Mouse (Mus musculus) embryonic stem cell, embryonic (primary cell): Measurements from ENCODE around the gene Crip2.

Experiments used
- CTCF ChIA-PET, 4 experiments: fragments of 300-600 bp in 2 of 4; fragments of 350-600 bp in 2 of 4; sonication (Branson Sonifier 250); formaldehyde crosslinking; loops; one replicate each; lab custom pipeline; 2022; ENCODE audit warnings: inconsistent platforms in 2 of 4; lab: Charles Lee
- POLR2A ChIA-PET, 4 experiments: fragments of 300-600 bp in 2 of 4; fragments of 350-600 bp in 2 of 4; sonication (Branson Sonifier 250); formaldehyde crosslinking; loops; one replicate each; lab custom pipeline; 2022; ENCODE audit warnings: antibody characterized with exemption in 4 of 4, inconsistent platforms in 1 of 4; lab: Charles Lee

Crip2 gene

DNA sequence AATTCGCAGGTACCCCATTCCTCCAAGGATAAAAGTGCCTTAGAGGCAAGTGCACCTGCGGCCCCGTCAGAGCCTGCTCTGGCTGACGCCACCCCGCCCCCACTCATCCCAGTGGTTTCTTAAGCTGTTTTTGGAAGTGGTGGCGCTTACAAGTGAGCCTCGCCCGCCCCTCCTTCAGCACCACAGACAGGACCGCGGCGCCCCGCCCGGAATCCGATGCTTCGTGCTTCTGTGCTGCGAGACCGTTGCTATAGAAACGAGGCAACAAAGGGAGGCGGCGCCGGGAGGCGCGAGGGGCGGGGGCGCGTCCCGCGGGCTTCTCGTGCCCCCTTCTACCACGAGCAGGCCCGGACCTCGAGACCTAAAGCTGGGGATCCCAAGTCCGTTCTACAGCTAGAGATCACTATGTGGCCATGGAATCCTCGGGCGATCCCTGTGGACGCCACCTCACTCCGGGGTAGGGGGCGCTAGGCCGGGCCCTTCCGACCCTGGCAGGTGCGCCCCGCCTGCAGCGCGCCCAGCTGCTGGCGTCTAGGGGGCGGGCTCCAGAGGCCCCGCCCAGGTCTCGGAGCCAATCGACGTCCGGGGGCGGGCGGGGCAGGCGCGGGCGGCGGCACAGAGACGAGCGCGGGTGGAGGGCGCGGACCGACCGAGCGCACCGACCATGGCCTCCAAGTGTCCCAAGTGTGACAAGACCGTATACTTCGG, at the start of gene Crip2:
Gene Crip2 (plus strand): TSS at position 329 of the 708 bp plus-strand sequence.
- ChIA-PET CTCF (interaction anchor here (0.6 to 7.8 kb wide), 20 partner anchors 9 to 467 kb away, joined by 3 to 85 read pairs (median 4); partner anchors contain the start of genes Tex22 (in 2 of the 4), Brf1 (in 1 of the 4), Nudt14 (in 1 of the 4) and Tedc1 (in 1 of the 4)), POLR2A (interaction anchor here (0.6 to 4.6 kb wide), 42 partner anchors 8 to 344 kb away, joined by 3 to 32 read pairs (median 4); partner anchors contain the start of genes Tedc1 (in 3 of the 4), Tex22 (in 2 of the 4) and Brf1 (in 1 of the 4))

DNA sequence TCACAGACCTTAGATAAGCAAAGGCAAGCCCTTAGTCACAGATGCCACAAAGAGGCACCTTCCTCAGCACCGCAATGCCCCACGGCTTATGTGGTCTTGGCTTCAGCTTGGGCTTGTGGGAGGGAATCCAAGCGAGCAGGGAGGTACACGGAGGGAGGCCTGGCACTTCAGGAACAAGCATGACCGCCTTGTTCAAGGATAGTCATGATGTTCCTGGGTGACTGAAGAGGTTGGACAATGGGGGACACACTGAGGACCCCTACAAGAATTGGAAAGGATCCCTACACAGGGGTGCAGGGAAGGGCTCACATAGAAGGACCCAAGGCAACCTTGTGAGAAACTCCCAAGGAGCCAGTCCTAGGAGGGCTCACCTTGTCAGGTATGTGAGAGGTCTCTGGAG, 43.0 kb upstream of the Crip2 start:
- CTCF ChIA-PET = interaction anchor here in 2 of 4 experiments (0.5 to 3.1 kb wide), 4 partner anchors 22 to 1063 kb away, joined by 3 to 14 read pairs (median 4); partner anchors contain the start of genes Crip2 (in 1 of the 2) and Tex22 (in 1 of the 2)
- POLR2A ChIA-PET = interaction anchor here in 3 of 4 experiments (0.7 to 5.0 kb wide), 14 partner anchors 9 to 383 kb away, joined by 3 to 21 read pairs (median 4); partner anchors contain the start of genes Tex22 (in 2 of the 3), Brf1 (in 1 of the 3) and Tedc1 (in 1 of the 3)

DNA sequence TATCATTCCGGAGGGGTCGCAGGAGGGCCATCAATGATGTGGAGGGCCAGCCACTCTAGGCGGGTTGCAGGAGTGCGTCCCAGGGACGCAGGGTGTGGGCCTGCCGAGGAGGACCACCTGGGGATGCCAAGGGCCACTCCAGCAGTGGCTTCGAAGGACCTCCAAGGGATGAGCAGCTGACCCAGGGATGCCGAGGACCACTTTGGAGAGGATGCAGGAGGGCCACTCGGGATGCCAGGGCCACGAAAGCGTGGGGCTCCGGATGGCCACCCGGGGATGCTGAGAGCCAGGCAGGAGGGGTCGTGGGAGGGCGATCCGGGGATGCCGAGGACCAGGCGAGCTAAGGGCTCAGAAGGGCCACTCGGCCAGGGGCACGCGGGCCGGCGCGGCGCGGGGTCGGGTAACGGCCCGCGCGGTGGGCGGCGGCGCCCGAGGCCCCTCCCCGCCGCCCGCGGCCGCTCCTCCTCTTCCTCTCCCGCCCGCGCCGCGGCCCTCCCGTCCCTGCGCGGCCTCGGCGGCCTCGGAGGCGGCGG, 42.2 kb upstream of the Crip2 start, which contains the start of gene Mta1:
Gene Mta1 (plus strand): TSS at position 530 of the 533 bp plus-strand sequence.
- POLR2A ChIA-PET = interaction anchor here in 3 of 4 experiments (0.6 to 5.0 kb wide), 7 partner anchors 13 to 121 kb away, joined by 3 to 21 read pairs (median 3); partner anchors contain the start of gene Tex22 (in 3 of the 3)
- CTCF ChIA-PET = interaction anchor here in 1 of 4 experiments (1.0 to 3.1 kb wide), 2 partner anchors 23 to 254 kb away, joined by 3 to 14 read pairs; partner anchors contain the start of gene Tex22

DNA sequence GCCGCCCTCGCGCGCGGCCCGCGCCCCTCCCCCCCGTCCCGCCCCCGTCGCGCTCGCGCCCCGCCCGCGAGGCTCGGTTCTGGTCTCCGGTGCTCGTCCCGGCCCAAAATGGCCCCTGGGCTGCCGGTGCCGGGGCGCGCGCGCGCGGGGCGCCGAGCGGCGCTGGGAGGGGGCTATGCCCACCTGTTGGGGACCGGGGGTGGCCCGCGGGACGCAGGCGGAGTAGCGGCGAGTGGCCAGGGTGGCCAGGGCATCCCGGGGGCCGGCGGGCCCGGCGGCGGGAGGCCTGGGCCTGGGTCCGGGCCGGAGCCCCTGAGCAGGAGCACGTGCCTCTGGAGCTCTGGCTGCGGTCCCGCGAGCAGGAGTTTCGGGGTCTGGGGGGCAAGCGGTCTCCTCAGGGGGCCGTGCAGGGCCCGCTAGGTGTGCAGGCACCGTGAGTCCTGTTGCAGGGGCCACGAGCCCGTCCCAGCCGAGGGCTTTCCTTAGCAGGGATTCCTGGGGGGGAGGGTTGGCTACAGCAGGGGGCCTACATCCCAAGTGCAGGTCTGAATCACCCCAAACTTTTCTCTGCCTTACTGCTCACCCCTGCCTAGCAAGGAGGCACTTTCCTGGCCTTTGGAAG, 41.4 kb upstream of the Crip2 start:
- ChIA-PET POLR2A (interaction anchor here (0.6 to 1.6 kb wide), 5 partner anchors 24 to 98 kb away, joined by 3 to 6 read pairs (median 3); partner anchors contain the start of genes Brf1 (in 2 of the 4) and Tex22 (in 1 of the 4)), CTCF (interaction anchor here in 1 of 4 experiments (0.5 to 3.1 kb wide), 3 partner anchors 11 to 254 kb away, joined by 3 to 14 read pairs (median 3); partner anchors contain the start of gene Tex22)

DNA sequence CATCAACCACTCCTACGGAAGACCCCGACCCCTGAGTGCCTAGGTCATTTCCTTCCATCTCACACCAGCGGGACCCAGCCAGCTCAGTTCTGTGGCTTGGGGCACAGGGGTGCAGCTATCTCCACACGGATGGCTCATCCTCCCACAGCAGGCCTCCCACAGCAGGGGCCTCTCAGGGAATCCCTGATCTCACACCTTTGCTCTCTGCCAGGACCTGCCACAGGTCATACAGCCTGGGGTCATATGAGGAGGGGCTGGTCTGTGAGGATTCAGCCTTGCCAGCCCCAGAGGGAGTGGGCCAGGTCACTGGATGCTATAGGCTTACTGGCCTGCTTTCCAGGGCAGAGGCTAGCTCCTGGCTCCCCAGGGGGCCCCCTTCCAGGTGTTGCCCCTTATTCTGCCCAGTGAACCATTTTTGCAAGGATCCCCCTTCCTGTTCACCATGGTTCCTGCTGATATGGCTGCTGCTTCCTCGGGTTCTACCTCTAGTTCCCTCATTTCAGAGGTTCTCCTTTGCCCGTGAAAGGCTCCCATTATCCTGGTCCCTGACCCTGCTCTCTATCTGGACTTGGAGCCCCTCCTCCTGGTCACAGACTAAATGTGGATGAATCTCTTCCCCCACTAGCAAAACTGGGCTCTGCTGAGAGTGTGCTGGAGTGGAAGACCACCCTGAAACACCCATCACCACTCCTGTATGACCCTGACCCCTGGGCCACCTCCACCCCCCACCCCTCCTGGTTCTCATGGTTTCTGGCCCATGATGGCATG, 40.4 kb upstream of the Crip2 start:
- POLR2A ChIA-PET = interaction anchor here in 3 of 4 experiments (0.6 to 1.6 kb wide), 7 partner anchors 14 to 99 kb away, joined by 3 to 8 read pairs (median 3); partner anchors contain the start of genes Brf1 (in 2 of the 3) and Tex22 (in 1 of the 3)
- CTCF ChIA-PET = interaction anchor here in 2 of 4 experiments (0.5 to 3.1 kb wide), 3 partner anchors 10 to 732 kb away, joined by 3 to 14 read pairs (median 4); partner anchors contain the start of gene Tex22 (in 1 of the 2)

DNA sequence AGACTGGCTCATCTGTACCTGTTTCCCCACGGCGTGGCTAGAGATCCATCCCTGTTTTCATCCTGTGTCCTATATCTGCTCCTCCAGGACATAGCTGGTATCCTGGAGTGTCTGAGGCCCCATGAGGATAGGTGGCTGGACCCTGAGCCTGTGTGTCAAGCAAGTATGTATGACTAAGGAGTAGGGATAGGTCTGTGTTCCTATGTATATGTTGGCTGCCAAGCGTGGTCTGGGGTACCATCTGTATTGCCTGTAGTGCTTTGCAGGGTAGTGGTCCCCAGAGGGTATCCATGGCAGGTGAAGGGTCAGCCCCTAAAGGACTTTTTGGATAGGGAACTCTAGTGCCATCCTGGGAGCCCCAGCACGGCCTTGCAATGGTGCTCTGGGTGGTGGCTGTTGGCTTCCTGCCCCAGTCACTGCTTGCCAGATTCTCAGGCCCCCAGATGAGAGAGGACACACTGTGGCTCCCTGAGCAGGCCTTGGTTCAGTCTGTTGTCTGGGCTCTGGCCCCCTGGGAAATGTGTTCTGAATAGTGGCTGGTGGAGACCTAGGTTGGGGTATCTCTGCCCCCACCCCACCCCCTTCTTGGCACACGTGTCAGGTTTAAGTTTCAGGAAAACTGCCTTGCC, 39.5 kb upstream of the Crip2 start:
- POLR2A ChIA-PET = interaction anchor here (0.5 to 1.6 kb wide), 14 partner anchors 8 to 471 kb away, joined by 3 to 13 read pairs (median 3); partner anchors contain the start of genes Tex22 (in 2 of the 4) and Brf1 (in 1 of the 4)
- CTCF ChIA-PET = interaction anchor here (0.6 to 1.0 kb wide), 11 partner anchors 11 to 733 kb away, joined by 3 to 7 read pairs (median 3); no protein-coding TSS in a partner anchor

DNA sequence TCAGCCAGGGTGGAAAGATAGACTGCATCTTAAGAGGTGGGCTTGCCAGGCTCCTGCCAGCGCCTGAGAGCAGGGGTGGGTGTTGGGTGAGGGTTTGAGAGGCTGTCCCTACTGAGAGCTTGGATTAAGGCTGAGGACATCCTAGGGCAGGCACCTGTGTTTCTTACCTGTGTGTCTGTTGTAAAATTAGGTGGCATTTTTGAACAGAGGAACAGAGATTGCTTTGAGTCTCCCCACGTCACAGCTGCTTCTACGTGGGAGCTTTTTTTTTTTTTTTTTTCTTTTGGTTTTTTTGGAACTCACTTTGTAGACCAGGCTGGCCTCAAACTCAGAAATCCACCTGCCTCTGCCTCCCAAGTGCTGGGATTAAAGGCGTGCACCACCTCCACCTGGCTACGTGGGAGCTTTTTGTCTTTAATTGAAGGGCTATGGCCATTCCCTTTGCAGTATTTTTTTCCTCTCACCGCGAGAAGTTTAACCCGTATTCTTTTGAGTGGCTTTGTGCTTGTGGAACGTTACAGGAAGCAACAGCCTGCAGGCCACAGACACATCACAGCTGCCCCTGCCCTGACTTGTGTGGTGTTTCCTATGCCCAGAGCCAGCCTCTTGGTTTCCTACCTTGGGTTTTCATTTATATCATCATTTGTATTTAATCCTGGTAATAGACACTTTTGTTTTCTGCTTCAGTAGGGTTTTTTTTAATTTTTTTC, 38.6 kb upstream of the Crip2 start:
- ChIA-PET POLR2A (interaction anchor here (0.5 to 1.4 kb wide), 12 partner anchors 9 to 471 kb away, joined by 3 to 13 read pairs (median 3); partner anchors contain the start of gene Tex22 (in 1 of the 4)), CTCF (interaction anchor here (0.6 to 1.0 kb wide), 13 partner anchors 10 to 377 kb away, joined by 3 to 7 read pairs (median 4); partner anchors contain the start of gene Tex22 (in 1 of the 4))

DNA sequence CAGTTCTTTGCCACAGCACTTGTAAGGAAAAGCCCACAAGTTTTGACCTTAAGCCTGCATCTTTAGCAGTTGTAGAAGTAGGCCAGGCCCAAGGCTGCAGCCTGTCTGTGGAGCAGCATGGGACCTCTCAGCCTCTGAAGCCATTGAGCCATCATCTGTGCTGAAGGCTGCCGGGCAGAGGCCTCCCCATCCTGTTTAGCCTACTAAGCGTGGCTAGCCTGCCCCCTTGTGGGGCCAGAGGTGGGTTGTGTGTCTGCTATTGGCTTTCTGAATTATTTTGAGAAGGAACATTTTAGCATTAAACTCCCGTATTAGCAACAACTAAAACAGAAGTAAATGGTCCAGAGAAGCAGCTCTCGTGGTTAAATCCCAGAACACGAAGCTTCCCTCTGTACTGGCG, 37.6 kb upstream of the Crip2 start:
- ChIA-PET CTCF (interaction anchor here in 1 of 4 experiments (1.1 to 2.9 kb wide), 2 partner anchors 11 to 28 kb away, joined by 3 to 27 read pairs; partner anchors contain the start of gene Tex22), POLR2A (interaction anchor here in 3 of 4 experiments (0.7 to 1.9 kb wide), 4 partner anchors 12 to 28 kb away, joined by 3 to 8 read pairs (median 3); partner anchors contain the start of gene Tex22 (in 2 of the 3))

DNA sequence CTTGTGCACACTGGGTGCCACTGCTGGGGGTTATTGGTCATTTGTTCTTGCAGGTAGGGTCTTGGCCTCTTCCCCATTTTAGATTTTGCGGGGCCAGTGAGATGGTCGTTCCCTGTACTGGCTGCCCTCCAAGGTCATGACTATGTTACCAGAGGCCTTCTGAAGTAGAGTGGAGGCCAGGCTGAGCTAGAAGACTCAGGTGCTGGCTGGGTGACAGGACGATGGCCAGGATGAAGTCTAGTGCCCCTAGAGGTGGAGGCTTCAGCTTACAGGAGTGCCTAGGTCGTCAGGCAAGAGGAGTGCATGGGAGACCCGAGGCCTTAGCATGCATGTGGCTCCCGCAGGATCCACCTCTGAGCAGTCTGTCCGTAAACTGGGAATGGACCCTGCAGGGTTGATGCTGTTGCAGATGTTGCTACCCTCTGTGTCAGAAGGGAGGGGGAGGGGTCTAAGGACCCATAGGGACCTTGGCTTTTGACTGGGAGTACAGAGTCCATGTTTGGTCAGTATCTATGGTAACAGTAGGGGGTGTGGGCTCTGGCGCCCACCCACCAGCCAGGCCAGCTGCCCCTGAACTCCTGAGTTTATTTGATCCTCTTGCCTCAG, 36.1 kb upstream of the Crip2 start:
- ChIA-PET CTCF (interaction anchor here in 3 of 4 experiments (0.6 to 2.9 kb wide), 26 partner anchors 9 to 1445 kb away, joined by 3 to 27 read pairs (median 4); partner anchors contain the start of genes Crip1 (in 2 of the 3), Brf1 (in 1 of the 3), Pacs2 (in 1 of the 3) and Tex22 (in 1 of the 3)), POLR2A (interaction anchor here in 3 of 4 experiments (0.6 to 2.3 kb wide), 14 partner anchors 9 to 432 kb away, joined by 3 to 10 read pairs (median 4); partner anchors contain the start of genes Brf1 (in 2 of the 3), Tedc1 (in 1 of the 3) and Tex22 (in 1 of the 3))

DNA sequence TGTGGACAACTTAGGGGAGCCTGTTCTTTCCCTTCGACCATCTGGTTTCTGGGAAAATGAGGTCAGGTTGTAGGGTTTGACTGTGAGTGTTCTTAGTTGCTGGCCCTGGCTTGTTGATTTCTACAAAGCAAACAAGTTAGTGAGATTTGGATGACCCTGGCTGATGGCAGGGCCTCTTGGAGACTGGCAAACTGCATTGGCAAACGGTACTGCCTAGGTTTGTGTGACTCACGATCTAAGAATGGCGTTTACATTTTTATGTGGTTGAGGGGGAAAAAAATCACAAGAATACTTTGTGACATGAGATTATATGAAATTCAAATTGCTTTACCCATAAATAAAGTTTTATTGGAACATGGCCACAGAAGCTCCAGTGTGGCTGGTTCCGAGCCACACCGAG, 33.6 kb upstream of the Crip2 start:
- CTCF ChIA-PET = interaction anchor here in 2 of 4 experiments (1.0 to 1.4 kb wide), 2 partner anchors 32 to 39 kb away, joined by 3 to 4 read pairs; partner anchors contain the start of genes Crip1 (in 1 of the 2) and Tex22 (in 1 of the 2)
- POLR2A ChIA-PET = interaction anchor here in 1 of 4 experiments (1.1 to 1.4 kb wide), 2 partner anchors 12 to 32 kb away, joined by 3 to 4 read pairs; partner anchors contain the start of gene Tex22

DNA sequence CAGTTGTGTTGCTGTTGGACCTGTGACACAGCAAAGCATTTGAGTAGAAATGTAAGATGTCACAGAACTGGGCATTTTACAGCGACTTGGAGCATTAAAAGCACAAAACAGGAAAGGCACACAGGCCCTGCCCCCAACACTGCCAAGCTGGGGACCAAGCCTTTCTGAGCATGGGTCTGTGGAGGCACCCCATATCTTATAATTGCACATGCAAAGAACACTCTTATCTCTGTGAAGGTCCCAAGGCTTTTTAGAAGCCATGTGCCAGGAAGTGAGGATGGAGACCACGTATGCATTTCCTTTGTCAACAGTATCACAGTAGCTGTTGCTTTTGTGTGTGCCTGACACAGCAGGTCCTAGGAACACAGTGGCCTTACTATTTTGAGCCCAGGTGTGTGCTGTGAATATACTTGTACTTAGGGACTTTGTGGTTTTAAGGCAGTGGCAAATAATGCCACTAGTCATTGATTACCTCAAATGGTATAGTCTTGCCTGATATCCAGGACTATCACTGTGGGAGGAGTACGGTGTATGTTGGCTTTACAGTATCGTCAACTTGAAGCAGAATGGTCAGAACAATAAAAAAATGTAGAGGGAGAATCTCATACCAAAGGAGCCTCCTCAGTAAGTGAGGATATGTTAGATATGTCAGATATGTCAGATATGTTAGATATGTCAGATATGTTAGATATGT, 32.5 kb upstream of the Crip2 start:
- ChIA-PET CTCF (interaction anchor here in 1 of 4 experiments (1.4 to 1.5 kb wide), 2 partner anchors 33 to 48 kb away, joined by 3 to 4 read pairs; partner anchors contain the start of gene Tex22), POLR2A (interaction anchor here in 2 of 4 experiments (0.8 to 1.4 kb wide), 4 partner anchors 13 to 176 kb away, joined by 3 to 4 read pairs (median 3); partner anchors contain the start of gene Tex22 (in 1 of the 2))

DNA sequence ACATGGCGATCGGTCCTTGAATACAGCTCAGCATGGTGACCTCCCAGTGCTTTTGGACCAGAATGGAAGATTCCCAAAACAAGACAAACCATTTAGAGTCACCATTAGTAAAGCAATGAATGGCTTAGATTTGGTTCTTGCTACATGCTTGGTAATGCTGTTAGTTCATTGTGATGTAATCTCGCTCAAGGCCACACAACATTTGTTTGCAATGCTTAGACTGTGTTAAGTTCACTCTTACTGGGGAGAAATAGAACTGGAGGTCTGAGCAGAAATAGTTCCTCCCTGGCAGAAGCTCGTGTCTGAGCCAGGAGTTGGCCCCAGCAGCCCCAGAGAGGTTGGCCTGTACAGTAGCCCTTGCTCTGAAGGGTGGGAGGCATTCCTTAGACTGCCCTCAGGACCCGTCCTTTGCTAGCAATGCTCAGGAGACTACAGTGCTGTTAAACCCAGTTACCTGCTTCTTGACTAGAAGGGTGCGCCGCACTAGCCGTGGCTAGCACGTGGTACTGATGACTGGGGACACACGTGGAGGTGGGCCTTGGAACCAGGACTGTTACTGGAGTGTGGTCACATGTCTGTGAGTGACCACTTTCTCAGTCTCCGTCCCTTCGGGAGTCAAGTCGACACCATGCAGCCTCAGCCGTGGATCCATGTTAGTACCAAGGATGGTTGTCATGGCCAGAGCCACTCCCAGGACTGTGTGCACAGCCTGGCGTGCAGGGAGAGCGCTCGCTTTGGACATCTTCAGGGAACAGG, 31.3 kb upstream of the Crip2 start:
- POLR2A ChIA-PET = interaction anchor here in 2 of 4 experiments (1.0 to 2.1 kb wide), 3 partner anchors 13 to 29 kb away, joined by 3 to 10 read pairs (median 4); no protein-coding TSS in a partner anchor

DNA sequence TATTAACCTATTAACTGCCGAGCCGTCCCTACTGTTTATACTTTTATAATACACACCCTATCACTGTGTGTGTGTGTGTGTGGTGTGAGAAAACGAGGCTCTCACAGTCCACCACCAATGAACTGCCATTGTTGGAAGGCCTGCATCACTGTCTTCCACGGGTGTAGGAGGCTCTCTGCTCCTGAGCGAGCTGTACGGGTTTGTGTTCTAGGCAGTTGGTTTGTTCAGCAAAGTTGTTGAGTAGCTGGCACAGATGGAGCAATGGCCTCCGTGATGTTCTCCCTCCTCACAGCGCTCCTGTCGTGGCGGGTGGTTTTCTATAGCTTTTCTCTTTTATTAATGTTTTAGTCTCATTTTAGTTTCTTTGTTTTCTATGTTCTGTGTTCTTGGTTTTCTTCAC, 30.2 kb upstream of the Crip2 start:
- CTCF ChIA-PET = interaction anchor here in 1 of 4 experiments (0.6 to 0.7 kb wide), 2 partner anchors 11 to 82 kb away, joined by 3 read pairs; no protein-coding TSS in a partner anchor
- POLR2A ChIA-PET = interaction anchor here in 3 of 4 experiments (0.7 to 2.1 kb wide), 5 partner anchors 13 to 429 kb away, joined by 3 to 10 read pairs (median 3); no protein-coding TSS in a partner anchor

More for the DNA sequence above, 31.3 kb upstream of the Crip2 start:
- CTCF ChIA-PET = interaction anchor here in 2 of 4 experiments (1.1 to 1.5 kb wide), 2 partner anchors 34 to 47 kb away, joined by 3 to 4 read pairs; partner anchors contain the start of gene Tex22 (in 1 of the 2)
